Mouse (Mus musculus) 3134 (cell line): ENCODE measurements around the gene Zdhhc1.

ENCODE experiments used
- DNase-seq: peaks from one replicate; pipeline ENCODE4 v3.0.0-alpha.2; 2011; ENCODE audit warnings: low spot score; ENCODE audit not compliant: insufficient read length; ENCODE audit errors: extremely low read depth

Zdhhc1 gene

DNA sequence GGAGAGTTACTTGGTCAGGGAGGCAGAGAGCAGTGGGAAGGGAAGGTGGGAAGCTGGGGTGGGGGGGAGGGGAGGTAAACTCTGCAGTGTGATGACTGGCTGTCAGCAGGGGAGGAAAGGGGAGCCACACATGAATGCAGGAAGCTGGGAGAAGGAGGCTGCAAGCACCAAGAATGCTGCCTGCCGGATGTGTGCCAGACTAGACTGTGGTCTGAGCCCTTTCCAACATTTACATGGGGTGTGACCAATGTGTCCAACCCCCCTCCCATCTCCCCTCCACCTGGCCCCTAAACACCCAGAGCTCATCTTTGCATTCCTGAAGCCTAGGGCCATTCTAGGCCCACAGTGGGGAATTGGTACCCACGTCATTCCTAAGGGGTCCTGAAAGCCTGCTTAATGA is 15.7 kb downstream of the Zdhhc1 start:
- DNase-seq = no peak

DNA sequence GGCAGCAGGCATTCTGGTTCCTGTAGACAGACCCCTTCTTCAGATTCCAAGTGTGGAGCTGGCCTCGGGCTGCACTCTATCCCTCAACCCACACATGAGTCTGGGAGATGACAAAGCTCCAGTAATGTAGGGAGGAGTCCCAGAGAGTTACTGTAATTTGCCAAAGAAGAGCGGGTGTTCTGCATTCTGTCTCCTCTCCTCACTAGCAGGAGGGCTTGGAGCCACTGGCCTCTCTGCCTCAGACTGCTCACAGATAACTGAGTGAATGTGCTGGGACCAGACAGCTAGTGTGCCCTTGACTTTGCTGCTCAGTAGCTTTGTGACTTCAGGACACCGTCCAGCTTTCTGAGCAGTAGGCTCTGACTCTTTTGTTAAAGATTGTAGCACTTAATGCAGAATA is 18.9 kb downstream of the Zdhhc1 start:
- no peak for DNase-seq

DNA sequence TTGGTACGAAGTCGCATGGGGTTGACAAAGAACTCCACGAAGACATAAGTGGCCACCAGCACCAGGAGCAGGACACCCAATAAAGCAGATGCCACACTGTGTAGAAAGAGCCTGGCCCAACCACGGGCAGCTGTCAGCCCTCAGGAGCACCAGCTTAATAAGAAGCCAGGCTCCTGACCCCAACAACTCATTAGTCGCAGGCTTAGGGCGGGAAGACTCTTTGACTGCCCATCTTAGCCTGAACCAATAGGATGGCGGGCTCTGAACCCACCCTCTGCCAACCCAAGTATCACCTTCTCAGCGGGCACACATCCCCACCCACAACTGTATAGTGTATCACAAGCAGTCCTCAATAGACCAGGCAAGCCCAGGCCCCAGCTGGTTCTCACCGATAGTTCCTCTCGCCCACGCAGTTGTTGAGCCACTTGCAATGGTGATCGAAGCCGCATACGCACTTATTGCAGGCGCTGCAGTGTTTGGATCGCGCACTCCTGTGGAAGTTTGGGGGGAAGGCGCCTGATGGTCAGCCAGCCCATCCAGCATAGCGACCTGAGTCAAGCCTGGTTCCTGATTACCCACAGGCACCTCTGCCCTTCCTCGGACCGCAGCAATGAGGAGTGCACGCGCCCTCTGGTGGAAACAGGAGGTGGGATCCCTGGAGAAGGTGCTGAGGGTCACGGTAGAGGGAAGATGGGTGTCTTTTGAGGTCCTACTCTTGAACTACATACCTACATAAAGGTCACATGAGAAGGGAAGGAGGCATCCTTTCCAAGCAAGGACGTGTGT is 19.9 kb downstream of the Zdhhc1 start:
- no peak for DNase-seq

DNA sequence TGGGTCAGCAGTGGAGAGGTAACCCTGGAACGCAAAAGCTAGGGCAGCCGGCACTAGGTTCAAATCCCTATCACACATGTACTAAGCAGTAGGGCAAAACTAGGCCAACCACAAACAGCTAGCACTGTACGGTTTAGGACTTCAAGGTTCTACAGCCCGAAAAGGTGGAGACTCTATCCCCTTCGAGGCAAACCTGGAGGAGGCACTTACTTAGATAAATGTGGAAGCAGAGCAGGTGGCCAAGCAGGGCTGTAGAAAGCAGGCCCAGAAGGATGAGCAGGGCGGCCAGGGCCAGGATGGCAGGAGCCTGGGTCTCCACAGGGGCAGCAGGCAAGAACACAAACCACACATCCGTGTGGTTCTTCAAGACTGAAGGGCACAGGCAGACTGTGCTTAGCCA is 20.5 kb downstream of the Zdhhc1 start:
- DNase-seq = no peak

DNA sequence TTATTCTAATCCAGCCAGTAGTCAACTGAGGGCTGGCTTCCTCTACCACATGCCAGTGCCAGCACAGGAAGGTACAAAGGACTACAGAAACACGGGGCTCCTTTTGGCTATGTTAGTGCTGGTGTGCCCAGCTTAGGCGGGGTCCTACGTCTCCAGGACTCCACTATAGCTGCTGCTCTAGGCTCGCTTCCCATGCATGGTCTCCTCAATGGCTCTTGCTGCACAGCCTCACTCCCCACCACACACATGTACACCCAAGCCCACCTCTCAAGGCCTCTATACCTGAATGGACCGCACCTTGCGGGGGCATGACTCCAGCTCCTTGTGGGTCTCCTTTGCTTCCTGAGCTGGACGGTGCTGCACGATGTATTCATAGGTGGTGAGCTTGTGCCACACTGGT is 21.0 kb downstream of the Zdhhc1 start:
- DNase-seq = no peak

DNA sequence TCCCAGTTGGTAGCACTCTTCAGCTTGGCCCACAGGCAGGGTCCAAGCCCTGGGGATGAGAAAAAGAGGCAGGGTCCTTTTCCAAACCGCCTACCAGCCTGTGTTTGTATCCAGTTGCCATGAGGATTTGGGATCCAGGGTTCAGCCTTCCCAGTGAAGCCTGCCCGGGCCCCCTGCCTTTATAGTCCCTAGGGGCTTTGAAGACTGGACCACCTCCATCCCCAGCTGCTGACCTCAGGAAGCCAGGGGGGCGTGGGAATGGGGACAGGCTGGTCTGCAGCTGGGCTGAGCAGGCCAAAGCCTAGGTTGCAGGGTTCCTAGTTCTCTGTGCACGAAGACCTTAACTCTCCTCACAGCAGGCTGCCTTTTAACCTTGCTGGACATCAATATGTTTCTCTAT is 21.4 kb downstream of the Zdhhc1 start:
- no peak for DNase-seq

DNA sequence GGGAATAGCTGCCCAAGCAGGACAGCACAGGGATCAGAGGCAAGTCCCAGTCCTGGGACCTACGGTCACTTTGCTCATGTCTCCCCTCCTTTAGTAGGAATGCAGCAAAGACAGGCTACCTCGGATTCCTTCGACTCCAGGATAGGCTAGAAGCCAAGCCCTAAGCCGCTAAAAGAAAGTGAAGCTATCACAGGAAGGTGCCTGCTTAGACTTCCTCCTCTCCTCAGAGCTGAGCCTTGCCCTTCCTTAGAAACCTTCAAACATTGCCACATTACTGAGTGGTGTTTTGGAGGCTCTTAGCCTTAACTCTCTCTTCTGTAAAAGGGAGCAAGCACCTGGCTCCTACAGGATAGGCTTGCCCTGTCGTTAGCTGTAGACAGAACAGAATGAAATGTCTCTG is 22.0 kb downstream of the Zdhhc1 start:
- DNase-seq = no peak

DNA sequence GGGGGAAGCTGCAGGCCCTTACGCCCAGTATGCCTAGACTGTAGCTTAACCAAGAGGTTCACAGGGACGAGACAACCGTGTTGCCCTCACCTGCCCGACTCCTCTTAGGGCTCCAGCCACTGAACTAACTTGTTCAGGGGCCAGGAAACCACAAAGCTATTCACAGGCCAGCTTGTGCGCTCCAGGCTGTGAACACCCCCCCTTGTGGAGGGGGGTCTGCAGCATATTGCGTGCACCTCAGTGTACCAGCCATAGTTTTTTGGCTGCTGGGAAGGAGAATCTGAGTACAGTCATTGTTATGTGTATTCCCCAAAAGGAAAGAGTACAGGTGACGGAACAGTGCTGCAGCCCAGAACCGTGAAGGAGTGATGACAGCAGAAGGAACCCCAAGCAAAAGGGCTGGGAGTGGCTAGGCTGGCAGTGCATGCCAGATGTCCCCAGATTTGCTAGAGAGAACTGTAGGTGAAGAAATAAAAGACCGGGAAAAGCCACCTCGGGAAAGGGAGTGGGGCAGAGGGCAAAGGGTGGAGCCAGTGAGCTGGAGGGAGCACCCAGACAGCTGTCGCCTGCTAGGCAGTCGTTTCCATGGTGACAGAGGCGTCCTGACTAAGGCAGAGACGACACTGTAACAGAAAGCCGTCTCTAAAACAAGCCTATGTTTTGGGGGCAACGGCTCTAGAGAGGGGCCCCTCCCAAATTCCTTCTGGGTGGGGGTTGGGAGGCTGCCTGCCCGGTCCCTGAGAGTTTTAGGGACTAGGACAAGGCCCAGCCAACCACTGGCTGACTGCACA is 22.7 kb downstream of the Zdhhc1 start:
- no peak for DNase-seq

DNA sequence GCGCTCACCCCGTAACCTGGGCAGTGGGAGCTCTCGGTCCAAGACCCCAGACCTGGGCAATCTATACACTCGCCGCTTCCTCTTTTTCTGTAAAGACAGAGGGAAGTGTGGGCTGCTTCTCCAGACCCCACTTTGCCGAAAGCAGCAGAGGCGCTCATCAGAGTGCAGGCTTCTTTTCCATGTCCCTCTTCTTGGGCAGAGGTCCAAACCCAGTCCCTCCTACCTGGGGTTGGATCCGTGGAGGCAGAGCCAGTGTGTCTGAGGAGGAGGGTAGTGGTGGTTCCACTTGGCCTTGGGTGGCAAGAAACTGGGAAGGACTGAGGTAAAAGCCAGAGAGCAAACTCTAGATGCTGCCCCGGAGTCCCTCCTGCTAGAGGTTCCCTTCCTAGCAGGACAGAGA is 23.7 kb downstream of the Zdhhc1 start:
- no peak for DNase-seq

DNA sequence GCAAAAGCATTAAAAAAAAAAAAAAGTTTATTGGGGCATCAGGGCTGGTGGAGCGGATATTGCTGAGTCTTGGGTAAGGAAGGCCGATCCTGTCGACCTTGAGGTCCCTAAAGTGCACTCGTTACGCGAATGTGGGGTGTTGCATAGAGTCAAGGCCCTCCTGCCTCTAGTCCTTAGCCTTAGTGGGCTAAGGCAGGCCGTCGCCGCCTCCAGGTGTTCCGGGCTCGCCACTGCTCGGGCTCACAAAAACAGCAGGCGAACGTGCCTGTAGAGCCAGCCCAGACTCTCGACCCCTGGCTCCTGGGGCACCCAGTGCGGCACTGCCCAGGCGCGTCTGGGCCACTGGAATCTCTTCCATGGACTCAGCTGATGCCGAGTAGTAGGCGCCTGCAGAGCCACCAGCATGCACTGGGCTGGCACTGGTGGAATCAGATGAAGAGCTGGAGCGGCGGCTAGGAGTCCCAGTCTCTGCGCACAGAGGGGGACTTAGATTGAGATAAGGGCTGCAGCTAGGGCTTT is 24.2 kb downstream of the Zdhhc1 start:
- no peak for DNase-seq

DNA sequence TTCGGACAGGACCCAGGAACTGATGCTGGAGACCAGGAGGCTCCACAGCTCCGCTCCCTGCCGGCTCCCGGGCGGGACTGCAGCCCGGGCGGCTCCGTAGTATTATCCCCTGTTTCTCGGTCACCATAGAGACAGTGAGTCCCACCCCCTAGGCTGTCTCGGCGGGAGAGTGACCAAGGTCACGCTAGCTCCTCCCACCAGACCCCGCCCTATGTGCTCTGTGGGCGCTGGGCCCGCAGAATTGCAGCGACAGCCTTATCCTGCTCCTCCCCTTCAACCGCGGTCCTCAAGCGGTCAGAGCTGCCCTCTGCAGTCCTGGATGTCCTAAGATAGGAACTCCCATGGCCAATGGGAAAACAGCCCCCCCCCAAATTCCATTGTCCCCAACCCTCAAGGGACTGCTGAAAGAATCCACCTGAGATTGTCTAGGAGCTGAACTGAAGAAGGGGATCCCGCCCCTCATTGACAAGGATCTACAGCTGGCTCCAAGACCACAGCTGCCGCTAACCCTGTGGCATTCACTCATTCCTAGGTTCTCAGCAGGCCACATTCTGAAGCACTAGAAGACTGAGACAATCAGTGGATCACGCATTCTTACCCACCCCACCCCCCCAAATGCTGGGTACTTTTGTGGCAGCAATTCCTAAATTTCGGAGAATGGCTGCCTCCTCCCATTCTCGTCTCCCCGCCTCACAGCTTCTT is 25.2 kb downstream of the Zdhhc1 start, which contains the start of gene Tppp3:
Tppp3 (minus strand) TSS at position 213 of the 702 bp plus-strand sequence.
- no peak for DNase-seq

DNA sequence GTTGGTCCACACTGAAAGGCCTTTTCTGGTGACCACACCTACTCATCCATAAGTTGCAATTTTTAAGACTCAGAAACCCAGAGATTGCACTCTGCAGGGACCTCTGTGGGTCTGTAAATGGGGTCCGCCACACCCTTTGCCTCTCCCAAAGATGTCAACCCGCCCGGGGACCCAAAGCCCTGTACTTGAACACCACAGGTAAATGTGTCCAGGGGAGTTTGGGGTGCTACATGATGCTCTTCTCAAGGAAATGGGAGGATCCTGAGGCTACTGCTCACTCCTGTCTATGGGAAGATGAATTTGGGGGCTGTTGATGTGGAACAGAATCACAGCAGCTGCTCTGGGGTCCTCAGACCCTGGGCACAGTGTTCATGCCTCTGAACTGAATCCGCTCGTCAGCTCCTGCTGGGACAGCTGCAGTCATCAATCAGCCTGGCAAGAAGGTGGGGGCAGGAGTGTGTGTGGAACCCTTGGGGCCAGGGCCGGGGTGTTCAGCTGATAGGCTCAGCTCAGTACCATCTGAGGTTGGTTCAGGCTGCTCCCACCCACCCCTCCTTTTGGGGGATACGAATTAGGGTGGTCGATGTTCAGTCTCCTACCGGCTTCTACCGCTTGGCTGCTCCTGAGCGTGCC is 25.9 kb downstream of the Zdhhc1 start:
- no peak for DNase-seq

DNA sequence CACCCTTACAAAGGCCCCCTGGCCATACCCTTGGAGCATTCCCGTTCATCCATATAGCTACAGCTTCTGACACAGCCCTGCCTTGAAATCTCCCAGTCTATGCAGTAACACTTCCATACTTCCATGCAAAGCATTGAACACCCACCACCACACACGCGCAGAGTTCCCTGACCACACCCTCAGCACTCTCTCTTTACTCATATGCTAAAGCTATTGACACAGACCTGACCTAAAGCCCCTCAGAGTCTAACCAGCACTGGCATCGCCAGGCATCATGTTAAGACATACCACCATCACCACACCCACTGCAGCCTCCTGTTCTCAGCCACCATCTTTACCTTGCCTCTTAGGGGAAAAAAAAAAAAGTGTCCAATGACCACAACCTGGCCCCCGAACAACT is 26.4 kb downstream of the Zdhhc1 start:
- DNase-seq = no peak

DNA sequence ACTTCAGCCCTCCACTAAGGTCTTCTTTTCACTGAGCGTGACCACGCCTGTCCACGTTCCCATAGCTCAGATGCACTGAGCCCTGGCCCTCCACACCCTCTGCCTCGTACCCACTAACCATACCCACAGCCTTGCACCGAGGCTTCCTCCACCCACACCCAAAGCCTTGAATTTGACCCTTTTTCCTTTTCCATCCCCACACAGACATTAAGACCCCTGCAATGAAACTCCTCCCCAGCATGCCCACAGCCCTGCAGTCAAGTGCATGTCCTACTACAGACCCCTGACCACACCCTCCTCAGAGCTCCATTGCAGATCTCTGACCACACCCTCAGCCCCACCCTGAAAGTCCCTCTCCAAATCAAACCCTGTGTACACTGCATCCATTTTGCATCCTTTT is 26.9 kb downstream of the Zdhhc1 start:
- DNase-seq = no peak

DNA sequence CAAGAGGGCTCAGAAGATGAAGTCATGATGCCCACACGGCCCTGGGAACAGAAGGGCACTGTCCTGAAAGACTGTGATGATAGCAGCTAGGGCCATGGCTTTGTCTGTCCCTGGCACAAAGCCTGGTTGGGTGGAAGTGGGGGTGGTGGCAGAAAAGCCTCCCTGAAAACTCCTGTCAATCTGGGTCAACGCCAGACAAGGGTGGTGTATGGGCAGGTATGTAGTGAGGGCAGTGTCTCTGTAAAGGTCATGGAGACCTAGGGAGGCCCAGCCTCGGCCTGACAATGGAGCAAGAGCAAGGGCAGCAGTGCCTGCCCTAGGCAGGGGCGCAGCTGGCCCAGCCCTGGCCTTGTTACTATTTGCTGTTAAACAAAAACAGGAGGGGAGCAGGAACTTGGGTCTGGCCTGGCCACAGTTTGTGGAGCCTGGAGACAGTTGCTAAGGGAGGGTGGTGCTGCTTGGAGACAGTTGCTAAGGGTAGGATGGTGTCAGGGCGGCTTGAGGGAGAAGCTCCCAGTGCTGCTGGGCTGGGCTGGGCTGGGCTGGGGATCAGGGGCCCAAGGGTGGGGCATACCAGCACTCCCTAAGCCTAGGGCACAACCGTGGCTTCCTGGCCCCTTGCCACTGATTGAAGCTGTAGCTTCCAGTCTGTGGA is 27.5 kb downstream of the Zdhhc1 start:
- DNase-seq = no peak

DNA sequence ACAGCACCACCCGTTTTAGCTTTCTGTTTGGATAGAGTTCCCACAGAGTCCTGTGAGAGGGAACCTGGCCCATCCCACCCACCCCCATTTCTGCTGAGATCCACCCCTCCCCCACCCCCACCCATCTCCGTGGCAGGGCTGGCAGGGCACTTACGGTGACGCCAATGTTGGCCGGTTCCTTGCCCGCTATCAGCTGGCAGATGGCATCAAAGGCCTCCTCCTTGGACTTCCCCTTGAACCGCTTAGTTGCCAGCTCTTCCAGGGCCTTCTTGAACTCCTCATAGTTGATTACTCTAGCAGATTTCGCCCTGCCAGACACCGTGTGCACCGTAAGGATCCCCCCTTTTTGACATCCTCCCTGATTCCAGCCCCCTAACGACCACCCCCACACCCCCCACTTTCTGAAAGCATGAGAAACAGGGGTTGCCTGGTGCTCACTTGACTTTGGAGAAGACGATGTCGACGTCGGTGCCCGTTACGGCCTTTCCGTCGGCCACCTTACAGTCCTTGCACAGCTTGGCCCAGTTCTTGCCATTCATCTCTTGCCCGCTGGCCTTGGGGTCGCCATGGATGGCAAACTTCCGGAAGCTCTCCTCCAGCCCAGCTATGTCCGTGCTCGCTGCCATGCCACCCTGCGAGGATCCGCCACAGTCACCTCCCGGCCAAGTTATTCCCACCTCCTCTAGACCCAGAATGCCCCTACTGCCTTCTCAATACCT is 28.5 kb downstream of the Zdhhc1 start:
- no peak for DNase-seq

DNA sequence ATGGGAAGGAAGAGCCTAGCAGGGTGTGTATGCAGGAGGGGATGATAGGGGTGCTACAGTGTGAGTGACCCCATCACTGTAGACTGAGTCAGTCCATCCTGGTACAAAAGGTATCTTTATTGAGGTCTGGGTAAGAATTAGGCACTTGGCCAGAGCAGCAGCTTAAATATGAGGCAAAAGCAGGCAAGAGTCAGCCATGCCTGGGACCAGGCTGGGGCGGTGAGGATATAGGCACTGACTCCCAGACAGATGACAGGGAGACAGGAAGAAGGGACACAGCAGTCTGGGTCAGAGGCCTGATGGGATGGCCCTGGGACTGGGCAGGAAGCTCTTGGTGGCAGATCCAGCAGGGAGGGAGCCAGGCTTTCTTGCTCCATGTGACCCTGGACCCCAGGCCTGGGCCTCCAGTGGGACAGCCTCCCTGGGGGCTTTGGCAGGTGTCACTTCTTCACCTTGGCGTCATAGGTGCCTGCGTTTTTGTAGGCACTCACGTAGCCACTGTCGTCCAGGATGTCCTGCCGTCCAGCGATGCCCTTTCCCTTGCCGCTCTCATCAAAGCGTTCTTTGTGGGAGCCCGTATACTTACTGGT is 29.2 kb downstream of the Zdhhc1 start:
- no peak for DNase-seq

DNA sequence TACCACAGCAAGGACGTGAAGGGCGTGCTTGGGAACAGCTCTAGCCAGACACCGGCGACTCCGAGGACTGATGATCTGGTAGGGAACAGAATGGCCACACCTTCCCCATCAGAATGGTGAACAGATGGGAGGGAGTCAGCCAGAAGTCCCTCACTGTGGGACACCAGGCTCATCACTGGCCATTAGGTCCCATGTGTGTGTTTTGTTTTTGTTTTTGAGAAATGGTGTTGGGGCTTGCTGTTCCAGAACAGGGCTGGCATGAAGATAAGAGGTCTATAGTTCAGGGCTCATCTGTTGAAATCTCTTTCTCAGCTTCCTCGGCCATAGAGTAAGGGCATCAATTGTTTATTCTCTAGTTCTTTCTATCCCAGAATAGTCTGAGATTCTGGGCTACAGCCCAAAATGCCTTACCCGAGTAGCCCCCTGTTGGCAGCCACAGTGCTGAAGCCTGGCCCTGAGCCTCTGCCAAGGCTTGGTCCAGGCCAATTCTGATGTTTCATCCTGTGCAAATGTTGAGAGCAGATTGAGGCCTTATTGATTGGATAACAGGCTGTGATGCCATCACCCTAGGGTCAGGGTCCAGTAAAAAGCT is 29.9 kb downstream of the Zdhhc1 start:
- no peak for DNase-seq

DNA sequence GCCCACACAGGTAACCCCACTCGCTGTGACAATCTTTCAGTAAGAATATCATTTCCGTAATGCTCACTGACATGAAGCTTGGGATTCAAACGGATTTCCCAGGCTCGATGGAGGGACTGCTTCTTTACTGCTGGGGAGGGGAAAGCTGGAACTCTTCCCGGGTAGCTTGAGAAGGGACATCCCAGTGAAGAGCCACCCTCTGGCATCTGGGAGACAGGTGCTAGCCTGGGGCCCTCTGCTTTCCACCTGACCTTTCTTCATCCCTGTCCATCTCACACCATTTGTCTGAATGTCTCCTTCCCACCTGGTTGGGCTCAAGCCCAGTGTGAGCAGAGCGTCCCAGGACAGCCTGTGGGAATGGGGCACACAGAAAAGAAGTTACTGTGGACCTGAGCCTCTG is 30.5 kb downstream of the Zdhhc1 start:
- DNase-seq = no peak
